Mouse (Mus musculus) right cerebral cortex, adult 2 months (tissue): ENCODE measurements around the gene Pbp2.

ENCODE experiments used
- DNase-seq, 2 experiments: peaks; one replicate each; pipeline ENCODE4 v3.0.0; 2021 to 2022; ENCODE audit warnings: low spot score in 2 of 2

Gene Pbp2

DNA sequence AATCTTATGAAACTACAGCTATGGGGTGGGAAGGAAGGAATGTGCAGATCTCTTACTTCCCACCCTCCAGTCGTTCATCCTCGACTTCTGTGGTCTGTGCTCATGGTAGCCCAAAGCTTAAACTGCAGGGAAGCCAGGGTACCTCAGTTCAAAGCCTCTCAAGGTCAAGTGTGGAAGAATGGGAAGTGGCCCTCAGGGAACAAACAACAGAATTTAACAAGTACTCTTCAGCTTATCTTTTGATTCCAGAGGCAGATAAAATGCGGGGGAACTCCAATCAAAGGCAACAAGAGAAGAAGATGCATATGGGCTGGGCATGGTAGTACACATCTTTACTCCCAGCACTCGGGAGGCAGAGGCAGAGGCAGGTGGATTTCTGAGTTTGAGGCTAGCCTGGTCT lies 9.7 kb downstream of the Pbp2 start:
- DNase-seq: no peak

DNA sequence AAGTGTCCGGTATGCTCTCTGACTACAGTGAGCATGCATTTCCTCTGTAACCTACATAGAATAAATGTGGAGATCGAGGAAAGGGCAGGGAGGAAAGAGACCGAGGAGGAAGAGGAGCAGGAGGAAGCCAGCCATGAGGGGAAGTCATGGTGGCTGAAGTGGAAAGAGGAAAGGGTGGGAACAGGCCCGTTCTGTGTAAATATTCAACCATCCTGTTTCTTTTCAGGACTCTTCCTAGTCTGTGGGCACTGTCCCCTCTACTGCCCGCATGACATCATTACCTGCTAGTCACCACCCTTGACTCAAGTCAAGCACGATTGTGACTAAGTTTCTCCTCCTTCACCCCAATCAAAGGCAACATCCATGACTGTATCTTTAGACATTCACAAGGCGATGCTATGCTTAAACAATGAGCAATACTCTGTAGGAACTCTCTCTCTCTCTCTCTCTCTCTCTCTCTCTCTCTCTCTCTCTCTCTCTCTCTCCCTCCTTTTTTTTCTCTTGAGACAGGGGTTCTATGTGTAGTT lies 11.1 kb downstream of the Pbp2 start:
- no peak for DNase-seq

DNA sequence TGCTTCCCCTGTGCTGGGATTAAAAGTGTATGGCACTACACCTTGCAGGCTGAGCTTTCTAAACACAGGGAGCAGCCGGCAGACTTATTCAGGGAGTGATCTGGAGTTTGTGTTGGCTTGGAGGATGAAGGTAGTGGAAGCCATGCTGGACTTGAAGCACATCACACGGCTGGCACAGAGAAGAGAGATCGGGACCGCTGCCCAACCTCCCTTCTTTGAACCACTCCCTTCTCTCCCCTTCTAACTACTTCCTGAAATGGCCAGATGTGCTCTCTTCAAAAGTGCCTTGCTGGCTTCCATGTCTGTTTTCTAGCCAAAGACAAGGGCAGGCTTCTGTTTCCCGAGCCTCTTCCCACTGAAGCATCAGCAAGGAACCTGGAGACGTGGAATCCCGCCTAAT lies 12.6 kb downstream of the Pbp2 start:
- no peak for DNase-seq

DNA sequence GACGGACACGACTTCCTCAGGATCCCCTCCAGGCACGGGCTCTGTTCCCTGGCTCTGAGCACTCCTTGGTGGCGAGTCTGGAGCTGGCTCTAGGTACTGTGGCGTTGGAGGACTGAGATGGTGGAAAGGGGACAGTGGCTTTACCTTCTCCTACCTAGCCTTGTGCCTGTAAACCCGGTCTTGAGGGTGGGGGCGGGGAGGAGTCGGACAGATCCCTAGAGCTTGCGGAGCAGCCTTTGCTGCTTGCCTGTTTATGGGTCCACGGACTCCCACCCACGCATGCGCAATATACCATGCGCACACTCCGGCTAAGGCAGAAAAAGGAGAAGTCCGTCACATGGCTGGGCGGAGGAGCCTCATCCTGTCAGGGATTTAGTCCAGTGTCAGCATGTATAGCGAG lies 13.9 kb downstream of the Pbp2 start:
- DNase-seq: peak in 1 of 2 experiments; percentile 8

DNA sequence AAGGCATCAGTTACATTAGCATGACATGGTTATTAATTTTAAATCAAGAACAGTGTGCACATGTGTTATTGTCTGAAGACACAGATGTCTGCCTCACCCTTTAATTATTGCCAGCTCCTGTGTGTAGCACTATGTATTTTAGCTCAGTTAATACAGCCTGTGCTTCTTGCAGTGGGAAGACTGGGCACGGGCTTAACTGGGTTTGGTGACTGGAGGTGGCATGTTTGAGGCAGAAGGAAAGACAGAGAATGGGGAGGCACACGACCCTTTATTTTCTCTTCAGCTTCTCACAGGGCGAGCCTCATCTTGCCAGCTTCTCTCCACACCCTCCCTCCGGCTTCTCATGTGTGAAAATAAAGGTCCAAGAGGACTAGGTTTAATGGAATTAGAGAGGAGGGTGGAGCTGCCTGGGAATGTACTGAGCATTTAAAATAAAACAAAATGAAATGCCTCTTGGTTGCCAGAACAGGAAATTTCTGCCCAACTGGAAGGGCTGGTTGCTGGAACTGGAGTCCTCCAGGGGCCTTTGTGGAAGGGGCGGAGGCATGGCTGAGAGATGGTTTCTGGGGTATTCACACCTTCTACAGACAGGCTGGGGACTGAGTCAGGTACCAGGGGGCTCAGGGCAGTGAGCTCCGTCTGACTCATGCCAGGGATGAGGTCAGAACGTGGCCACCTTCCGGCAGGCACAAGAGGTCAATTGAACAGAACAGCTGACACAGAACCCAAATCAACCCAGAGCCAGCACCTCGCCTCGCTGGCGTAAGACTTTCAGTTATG lies 14.9 kb downstream of the Pbp2 start:
- DNase-seq: peak in 1 of 2 experiments; percentile 6

DNA sequence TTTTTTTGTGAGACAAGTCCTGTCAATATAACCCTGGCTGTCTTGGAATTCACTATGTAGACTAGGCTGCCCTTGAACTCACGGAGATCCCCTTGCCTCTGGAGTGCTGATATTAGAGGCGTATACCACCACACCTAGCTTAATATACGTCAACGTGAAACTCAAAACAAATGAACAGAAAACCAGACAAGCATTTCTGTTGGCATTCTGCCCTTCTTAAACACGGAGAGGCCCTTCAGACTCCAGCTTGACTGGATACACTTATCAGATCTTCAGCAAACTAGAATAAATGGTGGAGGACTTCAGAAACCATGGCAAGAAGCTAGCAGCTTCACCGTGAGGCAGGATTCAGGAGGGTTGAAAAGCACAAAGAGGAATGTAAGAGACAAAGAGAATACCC lies 16.1 kb downstream of the Pbp2 start:
- DNase-seq: no peak

DNA sequence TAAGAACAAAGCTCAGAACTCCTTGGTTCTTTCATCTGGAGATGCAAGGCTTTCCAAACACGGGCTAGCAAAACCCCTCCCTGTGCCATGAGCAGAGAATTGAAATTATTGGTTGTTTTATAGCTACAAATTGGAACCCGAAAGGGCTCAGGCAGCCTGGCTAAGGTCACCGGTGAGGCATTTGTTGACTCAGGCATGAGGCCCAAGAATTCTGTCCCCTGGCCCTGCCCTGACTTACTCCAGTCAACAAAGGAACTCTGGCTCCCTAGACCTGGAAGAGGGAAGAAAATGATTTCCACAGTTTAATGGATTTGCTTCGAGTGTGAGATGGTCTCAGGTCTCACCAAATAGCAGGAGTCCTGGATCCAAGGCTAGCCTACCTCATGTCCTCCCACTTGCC lies 17.8 kb downstream of the Pbp2 start:
- DNase-seq: no peak

DNA sequence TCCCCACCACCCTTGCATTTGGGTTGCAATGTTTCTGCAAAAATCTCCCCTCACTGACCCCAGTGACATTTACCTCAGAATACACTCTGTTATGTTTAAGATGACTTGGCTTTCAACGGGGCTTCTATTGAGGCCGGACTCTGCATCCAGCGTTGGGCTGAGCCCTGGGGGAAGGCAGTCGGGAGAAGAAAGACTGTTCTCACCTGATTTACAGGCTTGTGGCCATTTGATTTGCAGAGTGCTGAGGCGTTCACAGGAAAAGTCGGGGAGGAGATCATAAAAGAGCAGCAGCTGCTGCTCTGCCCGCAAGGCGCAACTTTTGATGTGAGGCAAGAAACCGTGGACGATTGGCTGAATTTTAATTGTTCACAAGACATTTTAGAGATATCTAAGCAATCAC lies 30.3 kb downstream of the Pbp2 start:
- DNase-seq: no peak

DNA sequence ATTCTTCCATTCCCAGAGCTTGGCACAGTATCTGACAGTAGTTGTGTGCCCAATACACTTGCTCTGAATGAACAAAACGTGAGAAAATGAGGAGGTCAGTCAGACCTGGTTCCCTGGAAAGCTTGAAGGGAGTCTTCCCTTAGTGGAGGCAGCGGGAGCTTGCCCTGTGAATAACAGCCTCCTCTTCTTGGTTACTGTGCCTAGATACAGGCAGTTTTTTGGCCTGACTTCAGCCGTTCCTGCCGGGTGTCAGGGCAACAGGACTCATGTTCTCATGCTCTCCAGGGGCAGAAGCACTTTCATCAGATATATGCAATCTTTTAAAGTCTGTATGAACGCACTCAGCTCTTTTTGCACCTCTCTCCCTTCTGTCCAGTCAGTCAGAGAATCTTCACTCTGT lies 30.9 kb downstream of the Pbp2 start:
- no peak for DNase-seq

DNA sequence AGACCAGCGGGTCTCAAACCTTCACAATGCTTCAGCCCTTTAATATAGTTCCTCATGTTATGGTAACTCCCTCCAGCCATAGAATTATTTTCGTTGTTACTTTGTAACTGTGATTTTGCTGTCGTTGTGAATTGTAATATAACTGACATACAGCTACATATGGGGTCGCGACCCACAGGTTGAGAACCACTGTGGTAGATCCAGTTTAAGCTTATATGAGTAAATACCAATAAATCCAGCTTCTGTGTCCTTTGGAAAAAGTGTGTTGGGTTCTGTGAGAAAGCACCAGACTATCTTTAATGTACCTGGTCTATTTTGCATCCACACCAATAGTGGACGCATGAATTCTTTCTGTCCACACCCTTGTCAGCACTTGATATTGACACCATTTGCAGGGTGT lies 31.9 kb downstream of the Pbp2 start:
- no peak for DNase-seq

DNA sequence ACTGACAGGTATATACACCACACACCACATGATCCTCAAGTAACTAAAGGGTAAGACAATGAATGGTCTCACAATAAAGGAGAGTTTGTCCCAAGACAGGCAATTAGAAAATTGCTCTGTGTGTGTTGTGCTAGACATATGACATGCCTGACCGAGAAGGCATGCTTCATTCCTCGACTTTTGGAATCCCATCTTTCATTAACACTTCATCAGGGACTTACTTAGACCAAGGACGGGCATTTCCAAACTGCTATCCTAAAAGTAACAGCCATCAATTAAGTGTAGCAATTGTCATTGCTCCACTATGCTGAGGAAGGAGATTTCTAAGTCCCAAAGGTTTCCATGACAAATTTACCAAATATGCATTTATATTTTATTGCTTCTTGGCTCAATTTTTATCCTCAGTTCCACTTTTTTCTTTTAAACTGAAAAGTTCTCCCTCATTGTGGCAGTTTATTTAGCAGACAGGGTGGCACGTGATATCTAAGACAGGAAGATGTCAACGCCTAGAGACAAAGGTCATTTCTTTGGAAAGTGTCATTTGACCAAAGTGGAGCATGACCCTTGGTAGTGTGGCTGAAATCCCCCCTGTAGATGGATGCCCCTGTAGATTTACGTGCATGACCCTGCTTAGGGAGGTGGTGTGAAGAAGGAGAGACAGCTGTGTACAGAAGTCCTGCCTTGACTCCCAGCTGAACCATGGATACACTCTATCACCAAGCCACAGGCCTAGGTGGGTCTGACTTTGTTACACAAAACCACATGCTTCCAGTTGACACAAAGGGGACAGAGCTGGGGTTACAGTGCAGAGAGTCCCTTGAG lies 33.5 kb downstream of the Pbp2 start:
- DNase-seq: no peak

DNA sequence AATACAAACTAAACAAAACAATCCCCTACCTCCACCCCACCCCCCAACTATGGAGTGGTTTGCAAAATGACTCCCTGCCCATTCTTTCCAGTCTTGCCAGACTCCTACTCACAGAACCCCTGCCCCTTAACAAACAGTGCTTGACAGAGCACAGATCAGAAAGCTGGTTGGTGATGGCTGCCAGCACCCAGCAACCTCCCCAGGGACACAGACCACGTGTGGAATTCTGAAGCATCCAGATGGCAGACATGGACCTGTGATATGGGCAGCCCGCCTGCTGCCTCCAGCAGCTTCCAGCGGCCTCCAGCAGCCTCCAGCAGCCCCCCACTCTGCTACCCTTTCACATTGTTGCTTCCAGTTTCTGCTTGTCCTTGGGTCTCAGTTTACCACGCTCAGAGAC lies 35.0 kb downstream of the Pbp2 start:
- no peak for DNase-seq

DNA sequence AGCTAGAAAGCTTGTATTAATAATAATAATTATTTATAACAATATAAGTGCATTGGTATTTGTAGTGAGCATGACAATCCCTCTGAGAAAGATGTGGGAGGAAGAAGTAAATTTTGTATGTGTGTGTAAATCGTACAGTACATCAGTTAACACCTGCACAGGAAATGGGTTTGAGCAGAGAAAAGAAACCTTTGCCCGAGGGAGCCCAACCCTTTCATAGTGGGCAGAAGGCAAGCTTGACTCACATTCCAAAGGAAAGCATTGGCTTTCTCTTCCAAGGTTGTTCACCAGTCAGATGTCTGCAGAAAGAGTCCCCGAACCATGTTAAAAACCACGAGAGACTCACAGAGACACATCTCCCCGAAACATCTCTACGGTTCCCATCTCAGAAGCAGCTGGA lies 37.1 kb downstream of the Pbp2 start:
- DNase-seq: no peak

DNA sequence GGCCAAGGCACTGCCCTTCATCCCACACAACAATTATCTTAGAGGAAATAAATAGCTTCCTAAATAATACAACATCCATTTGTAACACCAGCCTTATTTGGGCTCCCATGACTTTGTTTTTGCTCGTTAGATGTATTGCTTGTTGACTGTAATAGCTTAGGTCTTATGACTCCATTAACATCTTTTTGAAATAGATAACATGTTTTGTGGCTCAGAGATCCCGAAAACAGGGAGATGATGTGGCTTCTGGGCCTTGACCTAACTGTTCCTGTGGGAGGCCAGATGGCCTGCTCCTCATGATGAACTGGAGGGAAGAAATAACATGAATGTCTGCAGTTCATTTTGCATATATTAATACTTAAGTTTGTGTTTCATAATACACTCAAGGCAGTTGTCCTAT lies 38.4 kb downstream of the Pbp2 start:
- no peak for DNase-seq

DNA sequence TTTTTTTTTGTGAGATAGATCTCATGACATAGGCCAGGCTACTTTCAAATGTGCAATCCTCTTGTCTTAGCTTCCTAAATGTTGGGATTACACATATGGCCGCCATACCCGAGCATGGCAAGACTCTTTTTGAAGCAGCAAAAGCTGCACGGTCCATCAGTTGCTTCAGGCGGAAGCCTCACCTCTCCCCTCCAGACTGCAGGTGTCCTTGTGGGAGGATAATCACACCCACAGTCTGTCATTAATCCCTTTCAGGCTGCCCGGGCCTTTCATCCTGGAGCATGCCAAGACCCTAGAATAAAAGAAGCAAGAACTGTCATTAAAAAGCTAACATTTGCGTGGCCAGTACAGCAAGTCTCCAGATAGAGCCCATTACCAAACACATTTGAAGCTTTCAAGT lies 40.6 kb downstream of the Pbp2 start:
- no peak for DNase-seq

DNA sequence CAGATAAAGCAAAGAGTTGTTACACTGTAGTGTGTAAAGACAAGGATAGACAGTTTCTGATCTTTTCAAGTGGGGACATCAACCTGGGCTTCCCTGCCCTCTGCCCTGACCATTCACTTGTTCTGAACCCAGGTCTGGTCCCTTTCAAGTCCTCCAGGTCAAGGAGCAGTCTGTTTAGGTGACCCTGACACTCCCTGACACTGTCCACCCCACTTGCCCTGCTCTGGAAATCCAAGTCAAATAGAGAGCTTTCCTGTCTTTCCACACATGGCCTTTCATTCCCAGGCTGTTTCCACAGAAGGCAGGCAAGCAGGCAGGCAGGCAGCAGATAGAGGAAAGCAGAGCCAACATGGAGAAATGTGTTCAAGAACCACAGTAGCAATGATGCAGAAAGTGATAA lies 41.8 kb downstream of the Pbp2 start:
- no peak for DNase-seq

DNA sequence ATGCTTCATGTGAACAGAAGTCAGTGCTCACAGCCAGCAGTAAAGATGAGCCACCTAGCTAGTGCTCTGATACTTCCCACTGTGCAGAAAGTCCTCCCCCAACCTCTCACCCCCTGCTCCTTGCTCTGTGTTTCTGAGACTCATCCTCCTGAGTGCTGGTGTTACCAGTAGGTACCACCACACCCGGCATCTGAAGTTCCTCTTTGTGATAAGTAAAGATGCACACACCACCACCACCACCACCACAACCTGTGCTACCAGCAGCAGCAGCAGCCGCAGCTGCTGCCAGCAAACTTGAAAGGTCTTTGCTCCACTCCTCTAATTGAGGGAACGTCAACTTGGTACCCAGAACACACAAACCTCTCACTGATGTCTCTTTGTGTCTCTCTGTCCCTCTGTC lies 43.0 kb downstream of the Pbp2 start:
- no peak for DNase-seq

DNA sequence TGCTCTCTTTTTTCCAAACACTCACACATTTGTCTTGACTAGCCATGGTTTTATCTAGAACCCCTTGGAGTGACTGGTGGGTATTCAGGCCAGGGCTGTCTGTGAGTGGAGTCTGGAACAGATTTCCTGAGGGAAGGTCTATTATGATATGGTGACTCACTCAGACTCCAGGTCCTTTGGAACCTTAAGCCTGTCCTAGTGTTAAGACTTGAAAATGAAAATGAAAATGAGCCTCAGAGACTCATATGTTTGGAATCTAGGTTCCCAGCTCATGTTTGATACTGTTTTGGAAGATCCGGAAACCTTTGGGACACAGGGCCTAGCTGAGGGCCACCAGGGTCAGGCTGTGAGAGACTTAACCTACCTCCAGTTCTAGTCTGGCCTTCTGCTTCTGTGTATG lies 44.1 kb downstream of the Pbp2 start:
- DNase-seq: no peak

DNA sequence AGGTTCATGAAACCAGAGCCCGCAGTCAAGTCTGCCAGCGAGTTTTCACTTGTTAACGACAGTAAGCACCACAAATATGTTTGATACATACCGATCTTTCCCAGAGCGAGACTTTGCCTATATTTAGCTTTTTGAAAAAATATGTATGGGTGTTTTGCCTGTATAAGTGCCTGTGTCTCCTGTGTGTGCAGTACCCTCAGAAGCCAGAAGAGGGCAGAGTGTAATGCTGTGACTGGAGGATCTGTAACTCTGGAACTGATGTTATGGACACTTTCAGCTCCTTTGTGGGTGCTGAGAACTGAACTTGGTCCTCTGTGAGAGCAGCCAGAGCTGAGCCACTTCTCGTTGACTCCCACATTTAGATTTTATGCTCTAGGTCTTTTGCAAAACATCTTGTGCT lies 46.1 kb downstream of the Pbp2 start:
- no peak for DNase-seq

DNA sequence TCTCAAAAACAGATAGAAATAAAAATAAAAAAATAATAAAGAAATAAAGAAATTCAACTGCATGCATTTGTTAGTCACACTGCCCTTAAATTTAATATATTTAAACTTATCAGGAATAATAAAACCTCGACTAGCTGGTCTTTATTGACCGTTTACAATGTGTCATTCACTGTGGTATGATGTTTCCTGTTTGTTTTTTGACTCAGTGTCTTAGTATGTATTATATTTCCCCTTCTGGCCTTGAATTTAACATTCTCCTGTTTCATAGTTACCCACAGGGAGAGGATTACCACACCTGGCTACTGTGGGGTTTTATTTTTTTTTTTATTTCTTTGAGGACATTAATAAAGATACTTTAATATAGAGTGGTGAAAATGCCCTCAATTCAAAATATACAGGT lies 47.6 kb downstream of the Pbp2 start:
- DNase-seq: no peak

DNA sequence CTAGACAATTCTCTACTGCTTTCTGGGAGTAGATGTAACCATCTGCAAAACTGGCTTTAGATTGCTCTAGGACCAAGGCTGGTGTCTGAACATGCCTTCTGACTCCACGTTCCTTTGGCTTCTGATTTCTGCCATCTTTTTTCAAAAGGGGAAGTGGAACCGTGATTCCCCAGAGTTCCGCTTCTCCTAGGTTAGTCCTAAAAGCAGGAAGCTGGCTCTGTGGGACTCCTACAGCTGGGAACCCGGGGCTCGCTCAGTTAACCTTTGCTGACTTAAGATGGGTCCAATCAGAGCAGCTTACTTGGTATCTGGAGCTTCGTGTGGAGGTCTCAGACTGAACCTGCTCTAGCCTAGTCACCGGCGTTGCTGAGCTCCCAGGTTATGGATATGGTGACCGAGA lies 49.1 kb downstream of the Pbp2 start:
- DNase-seq: no peak

DNA sequence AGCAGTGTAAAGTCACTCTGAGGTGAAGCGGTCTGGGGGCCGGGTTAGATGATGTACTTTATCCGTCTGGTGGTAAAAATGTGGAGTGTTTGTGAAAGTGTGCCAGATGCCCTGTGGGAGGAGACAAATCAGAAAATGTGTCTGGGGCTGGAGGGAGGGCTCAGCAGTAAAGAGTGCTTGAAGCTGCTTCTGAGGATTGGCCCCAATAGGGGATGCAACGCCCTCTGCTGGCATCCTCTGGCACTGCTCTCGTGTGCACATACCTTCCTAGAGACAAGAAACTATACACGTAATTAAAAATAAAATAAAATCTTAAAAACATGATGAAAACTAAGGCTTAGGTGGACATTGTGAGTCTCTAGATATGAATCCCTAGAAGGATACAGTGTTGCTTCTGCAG lies 49.8 kb downstream of the Pbp2 start:
- DNase-seq: no peak
